Mouse (Mus musculus): ENCODE data around the gene Flrt2.

DNA sequence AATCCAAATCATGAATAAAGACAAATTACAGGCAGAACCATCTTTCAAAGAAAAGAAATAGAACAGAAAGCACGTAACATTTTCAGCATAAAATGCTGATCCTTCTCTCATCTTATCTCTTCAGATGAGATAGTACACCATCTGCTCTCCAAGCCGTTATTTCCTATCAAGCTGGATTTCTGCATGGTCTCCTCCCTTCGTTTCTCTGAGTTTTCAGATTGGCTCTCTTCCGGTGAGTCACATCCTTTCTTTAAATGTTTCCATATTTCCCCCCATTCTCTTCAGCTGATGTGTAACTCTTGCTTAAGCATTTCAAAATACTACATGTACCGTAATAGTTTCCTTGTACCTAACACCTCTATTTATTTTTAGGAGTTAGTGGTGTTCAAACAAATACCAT lies 16.3 kb upstream of the Flrt2 start:
- no peak for TF ChIP-seq CTCF (IDR thresholded peaks at IDR 0.05; ENCODE audit: low read depth)
- TF ChIP-seq EP300 (IDR thresholded peaks at IDR 0.05; ENCODE audit: low read depth) = no peak
